Mouse (Mus musculus) neural tube, embryonic 13.5 days (tissue): Measurements from ENCODE around the gene Olfr49. TPM values are rescaled to one million over a fixed set of nuclear protein-coding genes. Genes with fewer than 3 reads are reported as not detected.

Source experiments
- ATAC-seq: fragments of 200-750 bp; cut with Nextera tagmentation; 2 replicates; pipeline ENCODE4 v1.8.0; 2017; ENCODE audit warnings: low read depth, mild to moderate bottlenecking, moderate TSS enrichment, moderate library complexity
- H3K27ac ChIP-seq: fragments of 300-500 bp; sonication (generic); replicated peaks from 2 replicates; pipeline ENCODE4 v1.5.1; 2015; ENCODE audit warnings: moderate library complexity, mild to moderate bottlenecking, inconsistent platforms
- H3K27me3 ChIP-seq: fragments of 300-500 bp; sonication (generic); 2 replicates; pipeline ENCODE4 v1.6.1; 2015; ENCODE audit warnings: mild to moderate bottlenecking, inconsistent platforms
- H3K36me3 ChIP-seq: fragments of 300-500 bp; sonication (generic); 2 replicates; pipeline ENCODE4 v1.6.1; 2015; ENCODE audit warnings: mild to moderate bottlenecking, inconsistent platforms
- H3K4me1 ChIP-seq: fragments of 300-500 bp; sonication (generic); replicated peaks from 2 replicates; pipeline ENCODE4 v1.6.1; 2015; ENCODE audit warnings: inconsistent platforms
- H3K4me2 ChIP-seq: fragments of 300-500 bp; sonication (generic); 2 replicates; pipeline ENCODE4 v1.6.1; 2015; ENCODE audit warnings: inconsistent platforms, mild to moderate bottlenecking, moderate library complexity
- H3K4me3 ChIP-seq: fragments of 300-500 bp; sonication (generic); 2 replicates; pipeline ENCODE4 v1.5.1; 2015; ENCODE audit warnings: mild to moderate bottlenecking, inconsistent platforms
- H3K9ac ChIP-seq: fragments of 300-500 bp; sonication (generic); 2 replicates; pipeline ENCODE4 v1.6.1; 2015; ENCODE audit warnings: moderate library complexity, mild to moderate bottlenecking, inconsistent platforms
- H3K9me3 ChIP-seq: fragments of 300-500 bp; sonication (generic); 2 replicates; pipeline ENCODE4 v1.6.1; 2016; ENCODE audit warnings: inconsistent platforms
- WGBS: fragments of 180-500 bp; shearing (Covaris S2); methylation state at CpG from one replicate; pipeline ENCODE4 v1.1.7; 2015; 5-methylcytosine and 5-hydroxymethylcytosine counted together
- polyA plus RNA-seq: library from polyadenylated mRNA; unstranded; fragments of >200 nt; fragmentation: Nextera tagmentation; extraction: Ambion mirVana; gene quantifications from 2 replicates; pipeline ENCODE4 v1.2.1, GENCODE M21; 2015

Gene Olfr49
- polyA plus RNA-seq, 1 experiment from 2014 or later = not detected

DNA sequence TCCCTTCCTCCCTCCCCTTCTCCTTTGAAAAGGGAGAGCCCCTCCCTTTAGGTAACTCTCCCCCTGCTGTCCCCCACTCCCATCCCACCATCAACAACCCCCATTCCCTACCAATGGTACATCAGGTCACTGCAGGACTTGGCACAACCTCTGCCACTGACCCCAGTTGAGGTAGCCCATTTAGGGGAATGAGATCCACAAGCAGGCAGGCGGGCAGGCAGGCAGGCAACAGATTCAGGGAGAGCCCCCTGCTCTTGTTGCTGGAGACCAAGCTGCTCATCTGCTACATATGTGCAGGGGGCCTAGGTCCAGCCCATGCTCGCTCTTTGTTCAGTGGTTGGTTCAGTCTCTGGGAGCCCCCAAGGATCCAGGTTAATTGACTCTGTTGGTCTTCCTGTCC is 8.3 kb downstream of the Olfr49 start:
- Histone ChIP-seq H3K27me3 (no peaks in the 10 kb centered on the region; the same call in 1 of the 2 replicates), H3K27ac (no peak overlapping the region), H3K9me3 (no peaks in the 10 kb centered on the region), H3K9ac (no peak overlapping the region), H3K4me2 (no peak overlapping the region), H3K36me3 (no peaks in the 10 kb centered on the region), H3K4me3 (no peak overlapping the region), H3K4me1 (no peaks in the 10 kb centered on the region)
- 84% methylated on average over 2 of the region's 2 CpGs for WGBS
- ATAC-seq = no peak

DNA sequence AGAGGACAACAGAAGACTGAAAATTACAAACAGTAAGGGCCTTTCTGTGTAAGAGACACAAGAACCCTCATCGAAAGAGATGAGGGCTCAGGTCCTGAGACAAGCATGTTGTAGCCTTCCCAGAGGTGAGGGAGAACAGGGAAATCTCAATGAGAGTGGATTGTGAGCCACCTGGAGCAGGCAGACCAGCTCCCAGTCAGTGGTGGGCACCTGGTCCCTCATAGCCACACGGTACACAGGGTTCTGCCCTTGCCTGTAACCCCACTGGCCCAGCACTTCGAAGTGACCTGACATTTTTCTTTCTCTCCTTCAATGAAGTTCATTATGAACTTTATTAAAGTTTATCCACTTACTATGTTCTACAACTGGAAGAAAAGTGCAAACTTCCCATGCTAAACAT is 12.0 kb downstream of the Olfr49 start:
- Histone ChIP-seq H3K9me3 (no peaks in the 10 kb centered on the region), H3K9ac (no peak overlapping the region)
- no peak for ATAC-seq

DNA sequence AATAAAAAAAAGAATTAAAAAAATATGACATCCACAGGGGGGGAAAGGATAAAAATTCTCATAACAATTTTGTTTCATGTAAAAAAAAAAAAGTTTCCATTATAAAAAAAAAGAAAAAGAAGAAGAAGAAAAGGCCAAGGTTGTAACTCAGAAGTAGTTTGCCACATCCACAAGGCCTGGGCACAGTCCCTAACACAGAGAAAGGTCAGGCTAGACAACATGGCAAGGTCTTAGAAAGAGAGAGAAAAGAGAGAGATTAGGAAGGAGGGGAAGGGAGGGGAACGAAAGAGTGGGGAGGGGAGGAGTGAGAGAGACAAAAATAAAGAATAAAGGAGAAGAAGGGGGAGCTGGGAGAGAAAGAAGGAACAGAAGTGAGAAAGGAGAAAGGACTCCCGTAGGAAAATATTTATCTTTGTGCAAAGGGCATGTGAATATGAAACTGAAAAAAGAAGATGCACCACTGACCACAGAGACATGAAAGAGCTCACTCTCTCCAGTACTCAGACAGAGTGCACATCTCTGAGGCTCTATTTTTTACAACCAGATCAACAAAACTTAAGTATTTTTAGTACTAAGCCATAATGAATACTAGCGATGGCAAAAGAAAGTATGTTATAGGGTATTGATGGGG is 12.6 kb downstream of the Olfr49 start:
- no peak overlapping the region for H3K4me3 ChIP-seq
- no peak for ATAC-seq
- H3K9ac ChIP-seq = no peak overlapping the region
- H3K36me3 ChIP-seq = peaks cover 17% of the 10 kb centered on the region
- no peak overlapping the region for H3K4me2 ChIP-seq
- H3K4me1 ChIP-seq = no peaks in the 10 kb centered on the region
- no peaks in the 10 kb centered on the region for H3K9me3 ChIP-seq
- H3K27me3 ChIP-seq = no peaks in the 10 kb centered on the region
- WGBS = 85% methylated on average over 3 of the region's 3 CpGs
- H3K27ac ChIP-seq = no peak overlapping the region

More for the DNA sequence above, 12.0 kb downstream of the Olfr49 start:
- Histone ChIP-seq H3K4me2 (no peak overlapping the region), H3K27me3 (no peaks in the 10 kb centered on the region), H3K4me3 (no peak overlapping the region), H3K27ac (no peak overlapping the region), H3K4me1 (no peaks in the 10 kb centered on the region), H3K36me3 (peaks cover 11% of the 10 kb centered on the region)
- WGBS = 88% methylated on average over 3 of the region's 3 CpGs

DNA sequence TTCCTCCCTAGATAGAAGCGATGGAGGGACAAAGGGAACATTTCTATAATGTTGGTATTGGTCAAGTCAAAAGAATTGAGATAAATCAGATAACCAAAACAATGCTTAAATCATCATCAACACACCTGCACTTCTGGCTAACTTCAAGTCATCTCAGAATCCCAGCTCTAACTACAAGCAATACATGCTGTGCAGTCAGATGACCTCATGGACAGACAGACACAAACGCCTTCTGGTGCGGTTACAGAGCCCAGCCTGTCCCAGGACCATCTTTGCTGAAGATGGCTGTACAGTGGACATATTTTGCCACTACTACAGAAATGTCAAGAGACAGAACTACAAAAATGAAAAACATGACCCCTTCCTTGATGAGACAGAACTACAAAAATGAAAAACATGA is 14.3 kb downstream of the Olfr49 start:
- no peak overlapping the region for H3K27ac ChIP-seq
- no peaks in the 10 kb centered on the region for H3K9me3 ChIP-seq
- 87% methylated on average over 3 of the region's 3 CpGs for WGBS
- H3K36me3 ChIP-seq = peaks cover 22% of the 10 kb centered on the region
- H3K27me3 ChIP-seq = no peaks in the 10 kb centered on the region
- H3K4me3 ChIP-seq = no peak overlapping the region
- no peak for ATAC-seq
- H3K4me2 ChIP-seq = no peak overlapping the region
- no peak overlapping the region for H3K9ac ChIP-seq
- no peaks in the 10 kb centered on the region for H3K4me1 ChIP-seq

DNA sequence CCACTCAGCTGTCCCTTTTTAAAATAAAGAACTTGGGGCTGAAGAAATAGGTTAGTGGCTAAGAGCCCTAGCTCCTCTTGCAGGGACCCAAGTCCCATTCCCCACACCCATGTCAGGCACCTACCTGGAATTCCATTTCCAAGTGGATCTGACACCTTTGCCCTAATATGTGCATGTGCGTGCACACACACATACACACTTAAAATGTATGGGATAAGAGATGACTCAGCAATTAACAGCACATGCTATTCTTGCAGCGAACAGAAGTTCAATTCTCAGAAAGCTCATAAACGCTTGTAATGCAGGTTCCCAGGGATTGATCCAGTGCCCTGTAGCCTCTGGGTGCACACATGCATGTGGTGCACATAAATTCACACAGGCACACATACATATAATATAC is 15.2 kb downstream of the Olfr49 start:
- 95% methylated on average over 3 of the region's 3 CpGs for WGBS
- Histone ChIP-seq H3K9ac (no peak overlapping the region), H3K9me3 (no peaks in the 10 kb centered on the region), H3K27ac (no peak overlapping the region), H3K4me2 (no peak overlapping the region), H3K27me3 (no peaks in the 10 kb centered on the region), H3K36me3 (peaks cover 29% of the 10 kb centered on the region), H3K4me3 (no peak overlapping the region), H3K4me1 (no peaks in the 10 kb centered on the region)
- ATAC-seq = no peak

DNA sequence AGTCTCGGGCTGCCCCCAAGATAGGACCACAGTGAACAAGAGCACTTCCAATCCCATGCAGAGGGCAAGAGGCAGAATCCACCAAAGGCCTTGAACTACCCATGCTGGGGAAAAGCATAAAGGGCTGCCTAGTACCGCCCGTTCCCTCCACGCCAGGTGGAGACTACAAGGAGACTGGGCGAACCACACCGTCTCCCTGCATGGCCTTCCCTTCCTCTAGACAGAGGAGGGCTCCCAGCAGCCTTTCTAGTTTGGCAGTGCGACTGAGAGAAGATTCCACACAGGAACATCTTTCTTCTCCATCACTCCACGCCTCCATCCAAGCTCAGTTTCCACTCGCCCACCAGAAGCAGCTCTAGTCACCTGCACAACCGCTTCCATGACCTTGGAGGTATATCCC is 16.8 kb downstream of the Olfr49 start:
- Histone ChIP-seq H3K36me3 (peaks cover 35% of the 10 kb centered on the region), H3K4me3 (no peak overlapping the region), H3K9me3 (no peaks in the 10 kb centered on the region), H3K27ac (no peak overlapping the region), H3K4me1 (no peaks in the 10 kb centered on the region), H3K4me2 (no peak overlapping the region), H3K9ac (no peak overlapping the region), H3K27me3 (no peaks in the 10 kb centered on the region)
- WGBS = 91% methylated on average over 10 of the region's 10 CpGs
- ATAC-seq = no peak

DNA sequence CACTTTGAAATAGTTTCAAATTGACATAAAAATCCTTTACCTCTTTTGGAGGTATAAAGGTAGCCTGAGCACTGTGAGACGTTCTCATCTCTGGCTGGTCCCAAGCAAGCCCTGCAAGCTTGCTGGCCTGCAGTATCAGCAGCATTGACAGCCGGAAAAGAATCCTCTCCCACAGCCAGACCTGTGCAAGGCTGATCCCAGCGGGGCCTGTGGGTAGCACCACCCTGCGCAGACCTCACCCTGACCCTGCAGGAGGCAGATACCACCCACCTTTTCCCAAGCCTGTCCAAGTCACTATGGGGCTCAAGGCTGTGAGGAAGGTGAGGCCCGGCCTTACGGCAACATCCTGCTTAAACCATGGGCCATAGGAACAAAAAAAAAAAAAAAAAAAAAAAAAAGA is 18.8 kb downstream of the Olfr49 start:
- Histone ChIP-seq H3K27me3 (no peaks in the 10 kb centered on the region), H3K4me1 (no peaks in the 10 kb centered on the region), H3K9ac (no peak overlapping the region), H3K4me2 (no peak overlapping the region), H3K36me3 (peaks cover 41% of the 10 kb centered on the region), H3K4me3 (no peak overlapping the region), H3K9me3 (no peaks in the 10 kb centered on the region), H3K27ac (no peak overlapping the region)
- ATAC-seq = no peak
- WGBS = 84% methylated on average over 6 of the region's 6 CpGs

DNA sequence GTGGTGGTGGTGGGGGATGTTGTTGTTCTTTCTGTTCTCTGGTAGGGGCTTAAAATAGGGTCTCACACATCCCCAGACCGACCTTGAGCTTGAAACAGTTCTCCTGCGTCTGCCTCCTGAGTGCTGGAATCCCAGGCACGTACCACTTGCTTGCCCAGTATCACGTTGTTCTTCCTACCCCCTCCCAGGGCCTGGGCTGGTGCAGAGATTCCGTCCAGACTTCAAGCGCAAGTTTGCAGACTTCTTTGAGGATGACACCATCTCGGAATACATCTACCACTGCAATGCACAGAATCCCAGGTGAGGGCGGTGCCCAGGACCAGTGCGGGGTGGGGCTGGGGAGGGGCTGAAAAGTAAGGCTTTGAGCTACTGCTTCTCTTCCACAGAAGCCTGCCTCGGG is 19.6 kb downstream of the Olfr49 start:
- H3K9me3 ChIP-seq = no peaks in the 10 kb centered on the region
- no peak overlapping the region for H3K4me3 ChIP-seq
- ATAC-seq = no peak
- 56% methylated on average over 10 of the region's 10 CpGs for WGBS
- no peak overlapping the region for H3K27ac ChIP-seq
- no peak overlapping the region for H3K4me2 ChIP-seq
- H3K27me3 ChIP-seq = peaks cover 2% of the 10 kb centered on the region
- H3K9ac ChIP-seq = no peak overlapping the region
- peaks cover 41% of the 10 kb centered on the region for H3K36me3 ChIP-seq
- H3K4me1 ChIP-seq = peaks cover 5% of the 10 kb centered on the region

DNA sequence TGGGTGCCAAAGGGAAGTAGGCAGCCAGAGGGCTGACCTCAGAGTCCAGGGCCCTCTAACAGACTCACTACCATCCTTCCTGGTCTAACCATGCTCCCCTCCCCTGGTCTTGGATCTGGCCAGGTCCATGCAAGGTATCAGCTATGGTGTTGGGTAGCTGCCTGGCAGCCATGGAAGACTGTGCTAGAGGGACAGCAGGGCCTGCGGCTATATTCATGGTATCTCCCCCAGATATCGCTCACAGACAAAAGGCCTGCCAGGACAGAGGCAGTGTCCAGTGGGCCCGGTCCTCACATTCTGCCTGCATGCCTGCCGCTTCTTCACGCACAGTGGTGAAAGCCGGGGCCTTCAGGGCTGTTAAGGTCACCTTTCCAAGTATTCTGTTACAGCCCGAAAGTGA is 20.5 kb downstream of the Olfr49 start:
- peaks cover 41% of the 10 kb centered on the region for H3K36me3 ChIP-seq
- no peaks in the 10 kb centered on the region for H3K9me3 ChIP-seq
- H3K4me3 ChIP-seq = no peak overlapping the region
- WGBS = 94% methylated on average over 7 of the region's 7 CpGs
- peaks cover 5% of the 10 kb centered on the region for H3K27me3 ChIP-seq
- ATAC-seq = no peak
- H3K4me1 ChIP-seq = peaks cover 13% of the 10 kb centered on the region
- H3K27ac ChIP-seq = no peak overlapping the region
- no peak overlapping the region for H3K9ac ChIP-seq
- no peak overlapping the region for H3K4me2 ChIP-seq

DNA sequence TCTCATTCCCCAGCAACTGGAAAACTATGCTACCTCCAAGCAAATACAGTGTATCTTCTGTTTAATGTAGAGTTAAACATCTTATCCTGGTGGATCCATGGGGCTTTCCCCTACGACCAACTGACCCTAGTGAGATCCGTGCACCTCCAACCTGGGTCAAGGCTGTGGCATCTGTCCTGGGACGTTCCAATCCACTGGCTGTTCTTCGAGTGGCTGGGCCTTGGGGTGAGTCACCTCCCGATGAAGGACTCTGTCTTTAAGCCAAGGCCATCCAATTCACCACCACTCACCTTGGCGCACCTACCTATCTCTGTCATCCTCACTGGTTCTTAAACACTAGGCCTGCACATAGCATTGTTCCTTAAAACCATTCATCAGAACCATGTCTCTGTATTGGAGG is 21.6 kb downstream of the Olfr49 start:
- Histone ChIP-seq H3K4me1 (peaks cover 18% of the 10 kb centered on the region), H3K9ac (no peak overlapping the region), H3K9me3 (no peaks in the 10 kb centered on the region), H3K4me2 (no peak overlapping the region), H3K27me3 (peaks cover 5% of the 10 kb centered on the region), H3K27ac (no peak overlapping the region), H3K4me3 (no peak overlapping the region), H3K36me3 (peaks cover 35% of the 10 kb centered on the region)
- 94% methylated on average over 6 of the region's 6 CpGs for WGBS
- ATAC-seq = no peak

DNA sequence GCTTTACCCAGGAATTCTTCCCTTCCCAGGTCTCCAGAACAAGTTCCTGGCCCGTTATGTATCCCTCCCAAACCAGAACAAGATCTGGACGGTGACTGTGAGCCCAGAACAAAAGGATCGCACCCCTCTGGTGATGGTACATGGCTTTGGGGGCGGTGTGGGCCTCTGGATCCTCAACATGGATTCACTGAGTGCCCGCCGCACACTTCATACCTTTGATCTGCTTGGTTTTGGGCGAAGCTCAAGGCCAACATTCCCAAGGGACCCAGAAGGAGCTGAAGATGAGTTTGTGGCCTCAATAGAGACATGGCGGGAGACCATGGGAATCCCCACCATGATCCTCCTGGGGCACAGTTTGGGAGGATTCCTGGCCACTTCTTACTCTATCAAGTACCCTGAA is 22.1 kb downstream of the Olfr49 start:
- WGBS = 91% methylated on average over 8 of the region's 8 CpGs
- Histone ChIP-seq H3K9ac (no peak overlapping the region), H3K9me3 (no peaks in the 10 kb centered on the region), H3K36me3 (peaks cover 30% of the 10 kb centered on the region), H3K27me3 (peaks cover 5% of the 10 kb centered on the region), H3K27ac (no peak overlapping the region), H3K4me1 (peaks cover 18% of the 10 kb centered on the region), H3K4me3 (no peak overlapping the region), H3K4me2 (no peak overlapping the region)
- ATAC-seq = no peak

DNA sequence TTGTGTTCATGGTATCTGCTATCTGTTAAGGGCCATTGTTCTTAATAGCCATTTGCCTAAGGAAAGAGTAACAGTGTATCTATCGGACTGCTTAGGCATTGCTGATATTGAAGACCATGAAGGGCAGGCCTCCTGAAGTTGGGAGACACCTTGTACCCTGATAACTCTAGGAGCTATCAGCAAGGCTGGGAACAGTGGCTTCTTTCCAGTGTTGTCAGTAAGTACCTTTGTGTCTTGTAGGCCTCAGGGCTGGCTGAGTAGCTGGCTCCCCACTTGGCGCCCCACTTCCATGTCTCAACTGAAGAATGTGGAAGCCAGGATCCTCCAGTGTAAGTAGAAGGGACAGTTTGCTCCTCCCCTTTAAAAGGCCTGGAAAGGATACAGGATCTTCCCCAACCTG is 23.4 kb downstream of the Olfr49 start:
- Histone ChIP-seq H3K4me2 (no peak overlapping the region), H3K4me3 (no peak overlapping the region), H3K27ac (no peak overlapping the region), H3K9ac (no peak overlapping the region), H3K27me3 (peaks cover 5% of the 10 kb centered on the region), H3K9me3 (no peaks in the 10 kb centered on the region), H3K4me1 (peaks cover 18% of the 10 kb centered on the region), H3K36me3 (peaks cover 20% of the 10 kb centered on the region)
- ATAC-seq = no peak
- WGBS = 86% methylated on average over 2 of the region's 2 CpGs

DNA sequence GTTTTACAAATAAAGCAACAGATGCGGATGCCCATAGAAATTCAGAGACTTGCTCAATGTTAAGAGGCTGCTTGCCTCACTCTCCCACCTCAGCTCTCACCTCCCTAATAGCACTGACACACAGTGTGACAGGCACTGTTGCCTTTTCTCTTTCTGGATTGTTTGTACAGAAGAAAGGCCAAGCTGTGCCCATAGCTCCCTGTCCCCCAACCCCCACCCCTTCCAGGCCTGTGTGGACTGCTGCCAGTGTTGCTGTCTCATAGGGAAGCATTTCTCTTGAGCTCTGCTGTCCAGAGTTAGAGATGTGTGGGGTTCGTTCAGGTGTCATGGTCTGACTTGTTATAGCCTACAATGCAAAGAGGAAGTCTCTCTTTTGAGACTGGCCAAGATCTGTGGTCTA is 24.5 kb downstream of the Olfr49 start:
- Histone ChIP-seq H3K9me3 (no peaks in the 10 kb centered on the region), H3K9ac (peak overlapping the region; percentile 70; the same call in 1 of the 2 replicates), H3K4me2 (peak overlapping the region; percentile 66), H3K4me3 (peak overlapping the region; percentile 49), H3K4me1 (peaks cover 18% of the 10 kb centered on the region), H3K27ac (no peak overlapping the region), H3K27me3 (peaks cover 5% of the 10 kb centered on the region), H3K36me3 (peaks cover 18% of the 10 kb centered on the region)
- no peak for ATAC-seq
- 76% methylated on average over 2 of the region's 2 CpGs for WGBS
